Mouse (Mus musculus) limb, embryonic 13.5 days (tissue): Measurements from ENCODE around the gene Elf5. TPM values are rescaled to one million over a fixed set of nuclear protein-coding genes. Genes with fewer than 3 reads are reported as not detected.

Experiments used
- ATAC-seq: fragments of 200-750 bp; cut with Nextera tagmentation; 2 replicates; pipeline ENCODE4 v1.8.0; 2017; ENCODE audit warnings: low read depth, moderate number of reproducible peaks, moderate TSS enrichment; ENCODE audit not compliant: low FRiP score
- H3K27ac ChIP-seq: fragments of 300-500 bp; sonication (generic); 2 replicates; pipeline ENCODE4 v1.5.1; 2015; ENCODE audit warnings: inconsistent platforms, mild to moderate bottlenecking, moderate library complexity
- H3K27me3 ChIP-seq: fragments of 300-500 bp; sonication (generic); 2 replicates; pipeline ENCODE4 v1.6.1; 2015; ENCODE audit warnings: mild to moderate bottlenecking, inconsistent platforms
- H3K36me3 ChIP-seq: fragments of 300-500 bp; sonication (generic); 2 replicates; pipeline ENCODE4 v1.6.1; 2015; ENCODE audit warnings: inconsistent platforms, mild to moderate bottlenecking, moderate library complexity
- H3K4me1 ChIP-seq: fragments of 300-500 bp; sonication (generic); 2 replicates; pipeline ENCODE4 v1.6.1; 2015; ENCODE audit warnings: inconsistent platforms
- H3K4me2 ChIP-seq: fragments of 300-500 bp; sonication (generic); replicated peaks from 2 replicates; pipeline ENCODE4 v1.6.1; 2015; ENCODE audit warnings: inconsistent platforms, mild to moderate bottlenecking, moderate library complexity
- H3K4me3 ChIP-seq: fragments of 300-500 bp; sonication (generic); 2 replicates; pipeline ENCODE4 v1.5.1; 2015; ENCODE audit warnings: moderate library complexity, mild to moderate bottlenecking, inconsistent platforms
- H3K9ac ChIP-seq: fragments of 300-500 bp; sonication (generic); 2 replicates; pipeline ENCODE4 v1.6.1; 2015; ENCODE audit warnings: mild to moderate bottlenecking, inconsistent platforms
- H3K9me3 ChIP-seq: fragments of 300-500 bp; sonication (generic); 2 replicates; pipeline ENCODE4 v1.6.1; 2016; ENCODE audit warnings: inconsistent platforms
- WGBS: fragments of 180-500 bp; shearing (Covaris S2); methylation state at CpG from one replicate; pipeline ENCODE4 v1.1.7; 2015; 5-methylcytosine and 5-hydroxymethylcytosine counted together
- polyA plus RNA-seq: library from polyadenylated mRNA; unstranded; fragments of >200 nt; fragmentation: Nextera tagmentation; extraction: Ambion mirVana; gene quantifications from 2 replicates; pipeline ENCODE4 v1.2.1, GENCODE M21; 2015

Gene Elf5
- polyA plus RNA-seq, 1 experiment from 2014 or later: 0.17 TPM

DNA sequence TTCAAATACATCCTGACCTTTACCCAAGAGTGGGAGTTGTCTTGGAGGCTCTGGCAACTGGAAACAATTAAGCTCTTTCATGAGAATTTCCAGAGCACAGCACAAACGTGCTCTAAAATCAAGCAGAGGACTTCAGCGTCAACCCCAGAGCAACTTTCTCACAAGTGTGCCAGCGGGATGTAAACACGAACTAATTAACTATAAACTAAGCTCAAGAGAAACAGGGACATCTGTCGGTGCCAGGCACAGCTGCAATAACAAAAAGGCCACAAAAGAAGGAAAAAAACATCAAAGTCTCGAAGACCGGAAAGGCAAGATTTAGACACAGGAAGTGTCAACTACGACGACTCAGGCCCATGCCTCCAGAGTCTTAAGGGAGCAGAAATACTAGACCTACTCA is 50.3 kb downstream of the Elf5 start:
- no peaks in the 10 kb centered on the region for H3K9me3 ChIP-seq
- WGBS: 6% methylated on average over 9 of the region's 9 CpGs
- peak overlapping the region; percentile 73; the same call in 1 of the 2 replicates for H3K27ac ChIP-seq
- H3K36me3 ChIP-seq: peaks cover 65% of the 10 kb centered on the region
- peaks cover 16% of the 10 kb centered on the region for H3K4me1 ChIP-seq
- H3K4me3 ChIP-seq: no peak overlapping the region
- H3K9ac ChIP-seq: no peak overlapping the region
- no peaks in the 10 kb centered on the region for H3K27me3 ChIP-seq
- 0 out of 2 replicates have a peak, but pooled peaks have one; percentile 45 for ATAC-seq
- peak overlapping the region; percentile 36 for H3K4me2 ChIP-seq

GRCm38 (mm10) chr2:103462746-103463145 is 51.3 kb downstream of the Elf5 start:
- H3K36me3 ChIP-seq: peaks cover 72% of the 10 kb centered on the region
- H3K4me1 ChIP-seq: peaks cover 18% of the 10 kb centered on the region
- no peak overlapping the region for H3K27ac ChIP-seq
- H3K9ac ChIP-seq: no peak overlapping the region
- H3K4me2 ChIP-seq: no peak overlapping the region
- whole genome bisulfite sequencing: 89% methylated on average over 5 of the region's 5 CpGs
- no peaks in the 10 kb centered on the region for H3K9me3 ChIP-seq
- no peak overlapping the region for H3K4me3 ChIP-seq
- ATAC-seq: no peak
- no peaks in the 10 kb centered on the region for H3K27me3 ChIP-seq

GRCm38 (mm10) chr2:103464524-103464923 is 53.0 kb downstream of the Elf5 start:
- no peak overlapping the region for H3K4me2 ChIP-seq
- 96% methylated on average over 8 of the region's 8 CpGs for WGBS
- no peaks in the 10 kb centered on the region for H3K27me3 ChIP-seq
- no peak for ATAC-seq
- no peaks in the 10 kb centered on the region for H3K9me3 ChIP-seq
- peaks cover 65% of the 10 kb centered on the region for H3K36me3 ChIP-seq
- H3K4me1 ChIP-seq: peaks cover 18% of the 10 kb centered on the region
- no peak overlapping the region for H3K27ac ChIP-seq
- H3K9ac ChIP-seq: no peak overlapping the region
- H3K4me3 ChIP-seq: no peak overlapping the region

DNA sequence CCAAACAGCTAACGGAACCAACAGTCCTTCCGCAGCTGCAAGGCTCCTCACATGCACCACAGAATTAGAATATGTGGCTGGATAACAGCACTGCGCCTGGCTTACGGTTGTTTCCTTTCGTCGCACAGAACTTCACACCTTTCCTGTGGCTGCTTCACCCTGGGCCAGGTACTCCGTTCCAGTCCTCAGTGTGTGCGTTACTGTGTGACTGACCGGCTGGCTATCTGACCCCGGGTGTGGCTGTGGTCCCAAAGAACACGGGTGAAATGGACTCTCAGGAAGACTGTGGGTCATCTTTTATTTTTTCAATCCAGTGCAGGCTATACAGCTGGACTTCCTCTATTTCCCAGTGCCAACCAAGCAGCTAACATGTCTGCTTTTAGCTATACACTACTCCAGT is 53.9 kb downstream of the Elf5 start:
- no peak for ATAC-seq
- 93% methylated on average over 11 of the region's 11 CpGs for WGBS
- Histone ChIP-seq H3K4me2 (no peak overlapping the region), H3K36me3 (peaks cover 65% of the 10 kb centered on the region), H3K27me3 (no peaks in the 10 kb centered on the region), H3K4me1 (peaks cover 18% of the 10 kb centered on the region), H3K9me3 (no peaks in the 10 kb centered on the region), H3K9ac (no peak overlapping the region), H3K4me3 (no peak overlapping the region), H3K27ac (no peak overlapping the region)

DNA sequence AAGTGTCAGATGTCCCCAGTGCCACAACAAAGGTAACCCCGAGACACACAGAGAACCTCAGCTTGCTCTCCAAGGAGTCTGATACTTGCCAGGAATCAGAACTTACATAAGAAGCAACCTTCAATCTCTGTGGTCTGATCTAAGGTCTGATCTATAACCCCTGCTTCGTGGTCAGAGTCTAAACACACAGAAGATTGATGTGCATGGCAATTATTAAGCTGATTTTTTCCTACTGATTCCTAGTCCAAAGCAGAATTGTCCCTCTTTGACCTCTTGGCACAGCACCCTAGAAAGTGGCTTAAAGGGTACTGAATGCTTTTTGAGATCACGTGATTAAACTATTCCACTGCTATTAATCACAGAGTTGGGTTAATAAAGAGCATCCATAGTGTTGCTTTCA is 54.8 kb downstream of the Elf5 start:
- H3K9me3 ChIP-seq: no peaks in the 10 kb centered on the region
- H3K27me3 ChIP-seq: no peaks in the 10 kb centered on the region
- peaks cover 73% of the 10 kb centered on the region for H3K36me3 ChIP-seq
- H3K27ac ChIP-seq: no peak overlapping the region
- no peak overlapping the region for H3K4me2 ChIP-seq
- H3K9ac ChIP-seq: no peak overlapping the region
- ATAC-seq: no peak
- H3K4me1 ChIP-seq: peaks cover 12% of the 10 kb centered on the region
- no peak overlapping the region for H3K4me3 ChIP-seq
- 87% methylated on average over 3 of the region's 3 CpGs for WGBS

GRCm38 (mm10) chr2:103466984-103467588 is 55.6 kb downstream of the Elf5 start:
- H3K4me3 ChIP-seq: no peak overlapping the region
- ATAC-seq: no peak
- H3K27me3 ChIP-seq: no peaks in the 10 kb centered on the region
- H3K27ac ChIP-seq: no peak overlapping the region
- H3K9me3 ChIP-seq: no peaks in the 10 kb centered on the region
- H3K9ac ChIP-seq: no peak overlapping the region
- H3K36me3 ChIP-seq: peaks cover 80% of the 10 kb centered on the region
- H3K4me2 ChIP-seq: no peak overlapping the region
- H3K4me1 ChIP-seq: peaks cover 6% of the 10 kb centered on the region
- WGBS: 68% methylated on average over 10 of the region's 10 CpGs

GRCm38 (mm10) chr2:103473362-103473761 is 61.9 kb downstream of the Elf5 start:
- Histone ChIP-seq H3K9ac (no peak overlapping the region), H3K4me2 (no peak overlapping the region), H3K36me3 (peaks cover 67% of the 10 kb centered on the region), H3K27me3 (no peaks in the 10 kb centered on the region), H3K4me1 (no peaks in the 10 kb centered on the region), H3K4me3 (no peak overlapping the region), H3K27ac (no peak overlapping the region), H3K9me3 (no peaks in the 10 kb centered on the region)
- ATAC-seq: no peak
- 96% methylated on average over 3 of the region's 3 CpGs for WGBS

- Histone ChIP-seq H3K27me3 (no peaks in the 10 kb centered on the region), H3K27ac (no peak overlapping the region), H3K4me1 (no peaks in the 10 kb centered on the region), H3K4me3 (no peak overlapping the region), H3K4me2 (no peak overlapping the region), H3K36me3 (peaks cover 43% of the 10 kb centered on the region), H3K9me3 (no peaks in the 10 kb centered on the region), H3K9ac (no peak overlapping the region)
- no peak for ATAC-seq
- 86% methylated on average over 2 of the region's 2 CpGs for WGBS
These were observed 64.7 kb downstream of the Elf5 start for GRCm38 (mm10) chr2:103476180-103476579.

DNA sequence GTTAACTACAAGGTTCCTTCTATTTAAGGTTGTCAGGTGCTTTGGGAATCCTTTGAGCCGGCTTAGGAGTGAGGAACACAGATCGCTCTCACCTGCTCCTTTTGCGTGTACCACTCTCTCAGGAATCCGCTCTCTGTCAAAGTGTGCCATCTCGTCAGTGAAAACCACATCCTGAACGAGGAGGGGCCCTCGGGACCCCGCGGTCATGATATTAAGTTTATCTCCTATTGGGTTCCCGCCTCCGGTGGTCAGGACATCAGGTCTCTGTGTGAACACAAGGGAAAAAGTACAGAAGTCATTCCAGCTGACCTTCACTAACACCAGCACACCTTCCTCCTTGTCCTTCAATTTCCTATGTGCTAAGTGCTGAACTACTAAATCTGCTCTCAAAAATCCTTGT is 65.2 kb downstream of the Elf5 start:
- H3K36me3 ChIP-seq: peaks cover 38% of the 10 kb centered on the region
- ATAC-seq: no peak
- 85% methylated on average over 11 of the region's 11 CpGs for whole genome bisulfite sequencing
- H3K27ac ChIP-seq: no peak overlapping the region
- H3K4me2 ChIP-seq: no peak overlapping the region
- no peaks in the 10 kb centered on the region for H3K4me1 ChIP-seq
- no peaks in the 10 kb centered on the region for H3K9me3 ChIP-seq
- no peaks in the 10 kb centered on the region for H3K27me3 ChIP-seq
- H3K4me3 ChIP-seq: no peak overlapping the region
- no peak overlapping the region for H3K9ac ChIP-seq

DNA sequence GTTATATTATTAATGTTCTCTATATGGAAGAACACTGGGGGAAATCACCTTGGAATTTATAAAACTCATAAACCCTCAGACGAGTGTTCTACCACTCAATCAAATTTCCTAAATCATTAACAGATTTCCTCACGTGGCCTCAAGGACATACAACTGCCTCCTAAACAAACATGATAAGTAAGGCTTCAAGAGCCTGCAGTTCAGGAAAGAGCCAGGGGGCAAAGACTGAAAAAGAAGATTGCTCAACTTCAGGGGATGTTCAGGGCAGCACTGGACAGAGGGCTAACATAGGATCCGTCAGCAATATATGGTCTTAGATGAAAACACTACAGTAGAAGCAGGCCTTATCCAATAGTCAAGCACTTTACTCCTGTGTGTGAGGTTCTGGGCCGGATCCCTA is 66.0 kb downstream of the Elf5 start:
- no peaks in the 10 kb centered on the region for H3K27me3 ChIP-seq
- H3K27ac ChIP-seq: no peak overlapping the region
- 65% methylated on average over 4 of the region's 4 CpGs for WGBS
- H3K4me2 ChIP-seq: no peak overlapping the region
- H3K4me1 ChIP-seq: no peaks in the 10 kb centered on the region
- no peak for ATAC-seq
- H3K9ac ChIP-seq: no peak overlapping the region
- no peaks in the 10 kb centered on the region for H3K9me3 ChIP-seq
- peaks cover 33% of the 10 kb centered on the region for H3K36me3 ChIP-seq
- H3K4me3 ChIP-seq: no peak overlapping the region

DNA sequence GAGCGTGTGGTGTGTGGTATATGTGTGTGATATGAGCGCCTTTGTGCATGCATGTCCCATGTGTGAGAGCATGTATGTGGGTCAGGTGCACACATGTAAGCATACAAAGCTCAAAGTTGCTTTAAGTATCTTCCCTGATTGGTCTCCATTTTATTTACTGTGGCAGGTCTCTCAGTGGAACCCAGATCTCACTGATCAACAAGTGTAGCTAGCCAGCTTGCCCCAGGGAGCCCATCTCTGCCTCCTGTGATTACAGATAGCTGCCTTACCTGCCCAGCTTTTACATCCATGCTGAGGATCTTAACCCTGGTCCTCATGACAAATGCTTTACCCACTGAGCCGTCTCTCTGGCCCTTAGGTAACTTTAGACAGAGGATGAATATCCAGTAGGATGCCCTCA is 66.8 kb downstream of the Elf5 start:
- Histone ChIP-seq H3K4me1 (peaks cover 8% of the 10 kb centered on the region), H3K27ac (no peak overlapping the region), H3K9ac (no peak overlapping the region), H3K4me2 (no peak overlapping the region), H3K27me3 (no peaks in the 10 kb centered on the region), H3K9me3 (no peaks in the 10 kb centered on the region), H3K36me3 (peaks cover 24% of the 10 kb centered on the region), H3K4me3 (no peak overlapping the region)
- 92% methylated on average over 3 of the region's 3 CpGs for WGBS
- no peak for ATAC-seq

- Histone ChIP-seq H3K36me3 (peaks cover 6% of the 10 kb centered on the region), H3K9ac (no peak overlapping the region), H3K4me1 (peaks cover 19% of the 10 kb centered on the region), H3K27me3 (no peaks in the 10 kb centered on the region), H3K4me2 (no peak overlapping the region), H3K9me3 (no peaks in the 10 kb centered on the region), H3K27ac (no peak overlapping the region), H3K4me3 (no peak overlapping the region)
- WGBS: 89% methylated on average over 8 of the region's 8 CpGs
- no peak for ATAC-seq
These were observed 68.8 kb downstream of the Elf5 start for GRCm38 (mm10) chr2:103480240-103480639.

DNA sequence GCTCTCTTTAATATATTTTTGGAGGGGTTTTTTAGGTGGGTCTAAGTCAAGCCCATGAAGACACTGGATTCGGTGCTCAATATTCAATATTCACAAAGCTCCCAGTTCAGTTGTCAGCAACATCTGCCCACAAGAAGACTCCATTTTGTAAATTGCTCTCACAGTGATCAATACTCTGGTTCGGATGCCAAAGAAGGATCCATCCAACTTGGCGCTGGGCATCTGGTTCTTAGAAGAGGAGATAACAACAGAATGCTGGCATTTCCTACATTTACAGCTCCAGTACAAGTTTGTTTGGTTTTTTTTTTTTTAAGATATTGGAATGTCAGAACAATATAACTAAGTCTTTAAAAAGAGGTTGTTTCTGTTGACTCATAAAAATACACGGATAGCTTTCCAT is 69.4 kb downstream of the Elf5 start:
- no peak overlapping the region for H3K4me2 ChIP-seq
- H3K9ac ChIP-seq: no peak overlapping the region
- H3K4me3 ChIP-seq: no peak overlapping the region
- no peak for ATAC-seq
- no peak overlapping the region for H3K27ac ChIP-seq
- no peaks in the 10 kb centered on the region for H3K27me3 ChIP-seq
- WGBS: 94% methylated on average over 4 of the region's 4 CpGs
- peaks cover under 1% of the 10 kb centered on the region; the same call in 1 of the 2 replicates for H3K36me3 ChIP-seq
- H3K9me3 ChIP-seq: no peaks in the 10 kb centered on the region
- H3K4me1 ChIP-seq: peaks cover 19% of the 10 kb centered on the region
